In the genomic region with DNA sequence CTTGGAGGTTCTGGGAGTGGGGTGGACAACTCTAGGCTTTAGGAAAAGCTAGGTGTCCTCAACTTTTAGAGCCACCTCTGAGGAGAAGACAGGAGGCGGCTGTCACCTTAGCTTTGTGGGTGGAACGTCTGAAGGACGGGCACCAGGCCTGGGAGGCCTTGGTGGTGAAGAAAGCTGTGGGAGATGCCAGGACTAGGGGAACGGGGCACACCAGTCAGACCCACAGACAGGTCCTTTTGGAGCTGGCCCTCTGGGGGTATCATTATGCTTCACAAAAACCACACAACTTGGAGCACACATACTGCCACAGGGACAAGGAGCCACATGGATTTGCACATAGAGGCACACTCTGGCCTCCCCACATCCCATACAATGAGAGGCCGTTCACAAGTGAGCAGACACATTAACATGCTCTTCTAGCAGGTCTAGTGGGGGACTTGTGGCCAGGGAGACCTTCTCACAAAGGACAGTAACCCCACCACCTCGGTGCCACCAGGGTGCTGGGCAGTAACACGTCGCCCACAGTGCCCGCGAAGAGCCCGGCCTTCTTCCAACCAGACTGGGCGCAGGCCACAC, we compare ENCODE assay signal across 8 mouse cellular contexts. TPM values are rescaled to one million over a fixed set of nuclear protein-coding genes. Genes with fewer than 3 reads are reported as not detected.
DNase-seq lines count a peak whose midpoint lies in the region; ATAC-seq lines count a peak whose summit lies in the region.

No protein-coding gene starts in this region.

- H3K27me3 ChIP-seq in megakaryocyte, embryonic 14.5 days (replicated peaks) = peaks cover 99% of the 10 kb centered on the region
- no peaks in the 10 kb centered on the region for H3K27me3 ChIP-seq in limb, embryonic 15.5 days
- no peaks in the 10 kb centered on the region for H3K27me3 ChIP-seq in stomach, embryonic 16.5 days (ENCODE audit: control insufficient read depth, insufficient read depth, low read length)

- H3K9me3 ChIP-seq in megakaryocyte, embryonic 14.5 days = no peaks in the 10 kb centered on the region
- H3K9me3 ChIP-seq in limb, embryonic 15.5 days = no peaks in the 10 kb centered on the region
- no peaks in the 10 kb centered on the region for H3K9me3 ChIP-seq in stomach, embryonic 16.5 days (replicated peaks; ENCODE audit: control insufficient read depth, low read length)

- no peak for ATAC-seq in megakaryocyte, adult 5-6 weeks (ENCODE audit: poor library complexity, severe bottlenecking)
- ATAC-seq in limb, embryonic 15.5 days (ENCODE audit: insufficient number of reproducible peaks, low FRiP score, low TSS enrichment, low read depth) = no peak
- ATAC-seq in stomach, embryonic 16.5 days (ENCODE audit: insufficient read depth, low FRiP score) = no peak

- H3K27ac ChIP-seq in limb, embryonic 15.5 days = peak overlapping the region; percentile 100
- H3K27ac ChIP-seq in stomach, embryonic 16.5 days (ENCODE audit: low read length) = peak overlapping the region; percentile 100

- H3K4me2 ChIP-seq in limb, embryonic 15.5 days = peak overlapping the region; percentile 57
- peak overlapping the region; percentile 83 for H3K4me2 ChIP-seq in stomach, embryonic 16.5 days (ENCODE audit: low read depth, low read length)

- WGBS in limb, embryonic 15.5 days = 13% methylated on average over 12 of the region's 12 CpGs
- WGBS in stomach, embryonic 16.5 days = 18% methylated on average over 12 of the region's 12 CpGs

- peak; percentile 42 to 48 for DNase-seq in adrenal gland, postnatal 36 days
- no peak for DNase-seq in adrenal gland, postnatal 25 days
- no peak for DNase-seq in layer of hippocampus, adult 9-11 months
- no peak for DNase-seq in spleen, postnatal 10 days (ENCODE audit: low spot score in 2 of 2)

- peak overlapping the region; percentile 71 for H3K4me3 ChIP-seq in megakaryocyte, embryonic 14.5 days (replicated peaks)
- H3K4me3 ChIP-seq in limb, embryonic 15.5 days = peak overlapping the region; percentile 76
- H3K4me3 ChIP-seq in stomach, embryonic 16.5 days (replicated peaks; ENCODE audit: low read length) = peak overlapping the region; percentile 68

- H3K36me3 ChIP-seq in megakaryocyte, embryonic 14.5 days (replicated peaks; ENCODE audit: low read length) = no peaks in the 10 kb centered on the region
- H3K36me3 ChIP-seq in limb, embryonic 15.5 days = no peaks in the 10 kb centered on the region
- no peaks in the 10 kb centered on the region for H3K36me3 ChIP-seq in stomach, embryonic 16.5 days (ENCODE audit: control insufficient read depth, insufficient read depth, low read length)

- peaks cover 33% of the 10 kb centered on the region for H3K4me1 ChIP-seq in megakaryocyte, embryonic 14.5 days
- H3K4me1 ChIP-seq in limb, embryonic 15.5 days = peaks cover 61% of the 10 kb centered on the region
- peaks cover 46% of the 10 kb centered on the region for H3K4me1 ChIP-seq in stomach, embryonic 16.5 days (ENCODE audit: control insufficient read depth, insufficient read depth, low read length)

- peak overlapping the region; percentile 72 for H3K9ac ChIP-seq in limb, embryonic 15.5 days
- H3K9ac ChIP-seq in stomach, embryonic 16.5 days (ENCODE audit: low read length) = peak overlapping the region; percentile 93

RNA-seq across cellular contexts. Expression of a gene that starts 17.6 kb away (rescaled TPM):
- total RNA-seq in adrenal gland, postnatal 36 days (2021) = 10 to 100 TPM; 35.7 to 52.5 TPM
- total RNA-seq in adrenal gland, postnatal 25 days (2021) = 40.7 and 66.4 TPM in 2 replicates
- 36.1 and 95.0 TPM in 2 replicates for polyA plus RNA-seq in megakaryocyte, embryonic 14.5 days (2012; ENCODE audit: insufficient read depth, low replicate concordance)
- 5.0 and 5.1 TPM in 2 replicates for total RNA-seq in megakaryocyte, adult 5-6 weeks (2015)
- total RNA-seq in megakaryocyte, adult 5-6 weeks (2017) = 11.3 and 13.5 TPM in 2 replicates
- polyA plus RNA-seq in limb, embryonic 15.5 days (2015; fragmentation: Nextera tagmentation; extraction: Ambion mirVana) = 37.7 and 39.5 TPM in 2 replicates
- polyA plus RNA-seq in stomach, embryonic 16.5 days (2015; fragmentation: Nextera tagmentation; extraction: Ambion mirVana) = 21.8 and 23.9 TPM in 2 replicates

RNA-seq across cellular contexts. Expression of a gene that starts 20.0 kb away (rescaled TPM):
- total RNA-seq in adrenal gland, postnatal 36 days (2021) = 10 to 100 TPM; 16.0 to 17.4 TPM
- 14.5 and 18.7 TPM in 2 replicates for total RNA-seq in adrenal gland, postnatal 25 days (2021)
- 0.76 TPM in 1 of 2 replicates, not detected in the other for polyA plus RNA-seq in megakaryocyte, embryonic 14.5 days (2012; ENCODE audit: insufficient read depth, low replicate concordance)
- not detected in 2 replicates for total RNA-seq in megakaryocyte, adult 5-6 weeks (2015)
- total RNA-seq in megakaryocyte, adult 5-6 weeks (2017) = 0.07 TPM in 1 of 2 replicates, not detected in the other
- polyA plus RNA-seq in limb, embryonic 15.5 days (2015; fragmentation: Nextera tagmentation; extraction: Ambion mirVana) = 32.4 and 37.2 TPM in 2 replicates
- 13.1 and 17.1 TPM in 2 replicates for polyA plus RNA-seq in stomach, embryonic 16.5 days (2015; fragmentation: Nextera tagmentation; extraction: Ambion mirVana)

RNA-seq across cellular contexts. Expression of a gene that starts 26.9 kb away (rescaled TPM):
- total RNA-seq in adrenal gland, postnatal 36 days (2021) = 10 to 100 TPM; 69.3 to 79.2 TPM
- 74.1 and 76.8 TPM in 2 replicates for total RNA-seq in adrenal gland, postnatal 25 days (2021)
- polyA plus RNA-seq in megakaryocyte, embryonic 14.5 days (2012; ENCODE audit: insufficient read depth, low replicate concordance) = 49.0 and 53.1 TPM in 2 replicates
- total RNA-seq in megakaryocyte, adult 5-6 weeks (2015) = 18.1 and 24.0 TPM in 2 replicates
- total RNA-seq in megakaryocyte, adult 5-6 weeks (2017) = 53.7 and 54.5 TPM in 2 replicates
- polyA plus RNA-seq in limb, embryonic 15.5 days (2015; fragmentation: Nextera tagmentation; extraction: Ambion mirVana) = 97.2 and 98.2 TPM in 2 replicates
- polyA plus RNA-seq in stomach, embryonic 16.5 days (2015; fragmentation: Nextera tagmentation; extraction: Ambion mirVana) = 81.7 and 81.9 TPM in 2 replicates

RNA-seq across cellular contexts. Expression of a gene that starts 47.6 kb away (rescaled TPM):
- total RNA-seq in adrenal gland, postnatal 36 days (2021) = not detected
- not detected in 2 replicates for total RNA-seq in adrenal gland, postnatal 25 days (2021)
- not detected in 2 replicates for polyA plus RNA-seq in megakaryocyte, embryonic 14.5 days (2012; ENCODE audit: insufficient read depth, low replicate concordance)
- total RNA-seq in megakaryocyte, adult 5-6 weeks (2015) = not detected in 2 replicates
- total RNA-seq in megakaryocyte, adult 5-6 weeks (2017) = not detected in 2 replicates
- 0.14 and 0.26 TPM in 2 replicates for polyA plus RNA-seq in limb, embryonic 15.5 days (2015; fragmentation: Nextera tagmentation; extraction: Ambion mirVana)
- 0.13 TPM in 1 of 2 replicates, not detected in the other for polyA plus RNA-seq in stomach, embryonic 16.5 days (2015; fragmentation: Nextera tagmentation; extraction: Ambion mirVana)

Comparison
In these comparisons a context has a peak if more than half of its experiments do, and no peak if none do; other contexts are left out.
1. DNase-seq: peak in adrenal gland, postnatal 36 days (2 of 2); none in adrenal gland, postnatal 25 days (single experiment), layer of hippocampus, adult 9-11 months (single experiment) and spleen, postnatal 10 days (0 of 2).
2. RNA of a gene that starts 20.0 kb away (total RNA-seq): 14.5 to 18.7 TPM in adrenal gland, postnatal 25 days and 16.0 to 17.4 TPM in adrenal gland, postnatal 36 days; 0.07 TPM in megakaryocyte, adult 5-6 weeks; every median in the first group is over 10 times any median in the second.
3. Peak in every context shown above with its lines, with median percentiles within 50 percentile points of each other: H3K4me3 ChIP-seq.